Mouse (Mus musculus): ENCODE measurements around the gene Itga9. TPM values are rescaled to one million over a fixed set of nuclear protein-coding genes. Genes with fewer than 3 reads are reported as not detected.

Gene Itga9
- polyA plus RNA-seq, 1 experiment from 2014 or later = 2.6 TPM

GRCm38 (mm10) chr9:118873031-118873430 is 266.5 kb downstream of the Itga9 start:
- no peak for ATAC-seq (ENCODE audit: low FRiP score)
- Histone ChIP-seq H3K36me3 (no peaks in the 10 kb centered on the region), H3K4me3 (replicated peaks) (no peak overlapping the region), H3K27me3 (replicated peaks) (no peaks in the 10 kb centered on the region; the same call in 1 of the 2 replicates), H3K4me2 (no peak overlapping the region), H3K4me1 (0 out of 2 replicates have a peak, but pooled peaks cover 8% of the 10 kb centered on the region), H3K9me3 (replicated peaks) (no peaks in the 10 kb centered on the region), H3K27ac (replicated peaks) (no peak overlapping the region), H3K9ac (replicated peaks) (no peak overlapping the region)
- WGBS = 85% methylated on average over 12 of the region's 12 CpGs

- H3K27ac ChIP-seq (replicated peaks) = no peak overlapping the region
- H3K27me3 ChIP-seq (replicated peaks) = no peaks in the 10 kb centered on the region; the same call in 1 of the 2 replicates
- H3K9me3 ChIP-seq (replicated peaks) = no peaks in the 10 kb centered on the region
- no peak for ATAC-seq (ENCODE audit: low FRiP score)
- 88% methylated on average over 3 of the region's 3 CpGs for WGBS
- 0 out of 2 replicates have a peak, but pooled peaks cover 8% of the 10 kb centered on the region for H3K4me1 ChIP-seq
- no peak overlapping the region for H3K4me3 ChIP-seq (replicated peaks)
- H3K4me2 ChIP-seq = no peak overlapping the region
- H3K9ac ChIP-seq (replicated peaks) = no peak overlapping the region
- no peaks in the 10 kb centered on the region for H3K36me3 ChIP-seq
These were observed 267.1 kb downstream of the Itga9 start for GRCm38 (mm10) chr9:118873596-118873995.

DNA sequence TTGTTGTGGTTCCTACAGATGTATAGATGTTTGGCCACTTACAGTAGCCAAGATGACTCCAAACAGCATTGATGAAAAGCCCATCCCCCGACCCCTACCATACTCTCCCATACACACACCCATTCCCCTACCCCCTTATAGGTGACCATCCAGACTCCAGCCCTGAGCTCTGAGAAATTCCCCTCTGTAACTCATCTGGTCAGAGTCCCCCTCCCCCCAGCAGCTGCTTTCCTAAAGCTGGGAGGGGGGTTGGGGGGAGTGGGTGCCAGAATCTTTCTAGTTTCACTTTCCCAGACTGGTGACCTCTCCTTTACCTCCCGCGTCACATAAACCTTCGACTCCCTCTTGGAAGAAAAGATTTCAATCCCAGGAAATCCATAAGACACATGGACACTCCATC is 269.2 kb downstream of the Itga9 start:
- 0 out of 2 replicates have a peak, but pooled peaks cover 8% of the 10 kb centered on the region for H3K4me1 ChIP-seq
- ATAC-seq (ENCODE audit: low FRiP score) = no peak
- H3K36me3 ChIP-seq = no peaks in the 10 kb centered on the region
- H3K9ac ChIP-seq (replicated peaks) = no peak overlapping the region
- no peak overlapping the region for H3K27ac ChIP-seq (replicated peaks)
- no peaks in the 10 kb centered on the region; the same call in 1 of the 2 replicates for H3K27me3 ChIP-seq (replicated peaks)
- H3K9me3 ChIP-seq (replicated peaks) = no peaks in the 10 kb centered on the region
- 82% methylated on average over 4 of the region's 4 CpGs for WGBS
- no peak overlapping the region for H3K4me3 ChIP-seq (replicated peaks)
- H3K4me2 ChIP-seq = no peak overlapping the region

GRCm38 (mm10) chr9:118876902-118877301 is 270.4 kb downstream of the Itga9 start:
- WGBS = 77% methylated on average over 10 of the region's 10 CpGs
- no peak overlapping the region for H3K27ac ChIP-seq (replicated peaks)
- no peak overlapping the region for H3K4me3 ChIP-seq (replicated peaks)
- H3K36me3 ChIP-seq = no peaks in the 10 kb centered on the region
- H3K9ac ChIP-seq (replicated peaks) = no peak overlapping the region
- H3K9me3 ChIP-seq (replicated peaks) = no peaks in the 10 kb centered on the region
- no peak for ATAC-seq (ENCODE audit: low FRiP score)
- H3K4me2 ChIP-seq = no peak overlapping the region
- H3K4me1 ChIP-seq = 0 out of 2 replicates have a peak, but pooled peaks cover 8% of the 10 kb centered on the region
- no peaks in the 10 kb centered on the region; the same call in 1 of the 2 replicates for H3K27me3 ChIP-seq (replicated peaks)

DNA sequence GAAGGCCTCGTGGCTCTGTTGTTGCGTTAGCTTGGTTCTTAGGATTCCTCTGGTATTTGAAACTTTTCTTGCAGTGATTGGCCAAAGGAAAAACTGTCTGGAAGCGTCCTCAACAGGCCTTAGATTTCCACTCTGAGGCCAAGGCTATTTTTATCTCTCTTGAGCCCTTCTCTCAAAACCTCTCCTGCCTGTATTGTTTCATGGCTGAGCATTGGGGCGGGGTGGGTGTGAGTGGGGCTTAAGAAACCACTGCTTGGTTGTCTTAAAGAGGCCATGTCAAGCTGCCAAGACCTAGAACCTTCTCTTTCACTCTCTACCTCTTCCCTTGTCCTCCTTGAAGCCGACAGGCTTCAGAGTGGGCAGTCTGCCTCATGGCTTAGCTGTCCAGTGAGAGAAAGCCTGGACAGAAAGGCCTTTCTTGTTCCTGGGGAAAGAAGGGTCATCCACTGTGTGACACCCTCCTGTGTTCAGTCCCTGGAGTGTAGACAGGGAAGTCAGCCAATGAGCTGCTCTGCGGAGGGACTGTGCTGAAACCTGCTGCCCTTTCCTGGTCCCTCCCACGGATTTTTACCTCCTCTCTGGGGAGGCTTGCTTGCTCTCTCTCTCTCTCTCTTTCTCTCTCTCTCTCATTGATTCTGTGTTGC is 271.0 kb downstream of the Itga9 start:
- no peaks in the 10 kb centered on the region for H3K27me3 ChIP-seq (replicated peaks)
- no peak overlapping the region for H3K27ac ChIP-seq (replicated peaks)
- no peak for ATAC-seq (ENCODE audit: low FRiP score)
- no peaks in the 10 kb centered on the region for H3K36me3 ChIP-seq
- H3K9me3 ChIP-seq (replicated peaks) = no peaks in the 10 kb centered on the region
- 87% methylated on average over 7 of the region's 7 CpGs for WGBS
- H3K4me1 ChIP-seq = 0 out of 2 replicates have a peak, but pooled peaks cover 8% of the 10 kb centered on the region
- no peak overlapping the region for H3K4me3 ChIP-seq (replicated peaks)
- H3K9ac ChIP-seq (replicated peaks) = no peak overlapping the region
- H3K4me2 ChIP-seq = no peak overlapping the region

GRCm38 (mm10) chr9:118878596-118878995 is 272.1 kb downstream of the Itga9 start:
- Histone ChIP-seq H3K27me3 (replicated peaks) (no peaks in the 10 kb centered on the region), H3K27ac (replicated peaks) (no peak overlapping the region), H3K9me3 (replicated peaks) (no peaks in the 10 kb centered on the region), H3K4me1 (0 out of 2 replicates have a peak, but pooled peaks cover 8% of the 10 kb centered on the region), H3K9ac (replicated peaks) (no peak overlapping the region), H3K4me2 (no peak overlapping the region), H3K4me3 (replicated peaks) (no peak overlapping the region), H3K36me3 (no peaks in the 10 kb centered on the region)
- WGBS = 94% methylated on average over 11 of the region's 11 CpGs
- ATAC-seq (ENCODE audit: low FRiP score) = no peak

DNA sequence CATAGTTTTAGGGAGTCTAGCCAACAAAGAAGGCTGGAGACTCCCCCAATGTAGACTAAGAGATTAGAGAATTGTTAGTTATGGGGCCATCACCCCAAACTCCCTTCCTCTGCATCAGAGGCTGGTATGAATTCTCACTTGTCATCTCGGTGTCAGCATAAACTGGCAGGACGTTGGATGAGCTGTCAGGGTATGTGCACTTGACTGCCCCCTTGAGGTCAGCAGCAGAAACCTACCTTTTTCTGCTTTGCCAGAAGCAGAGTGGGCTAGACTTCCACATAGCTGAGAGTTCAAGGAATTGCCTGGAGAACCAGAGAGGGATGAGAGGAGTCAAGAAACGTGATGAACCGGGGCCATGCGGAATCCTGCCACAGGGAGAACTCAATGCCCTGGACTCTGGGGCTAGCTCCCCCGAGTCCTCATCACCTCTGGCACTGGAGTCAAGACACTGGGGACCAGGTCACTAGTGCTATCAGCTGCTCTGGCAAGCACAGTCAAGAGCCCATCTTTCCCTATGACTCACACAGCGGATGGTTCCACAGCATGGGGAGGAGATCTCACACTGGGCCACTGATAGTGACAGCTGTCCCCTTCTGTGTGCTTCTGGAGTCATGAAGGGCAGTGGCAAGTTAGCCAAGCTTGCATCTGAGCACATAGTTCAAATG is 274.9 kb downstream of the Itga9 start:
- no peak overlapping the region for H3K9ac ChIP-seq (replicated peaks)
- WGBS = 79% methylated on average over 7 of the region's 7 CpGs

DNA sequence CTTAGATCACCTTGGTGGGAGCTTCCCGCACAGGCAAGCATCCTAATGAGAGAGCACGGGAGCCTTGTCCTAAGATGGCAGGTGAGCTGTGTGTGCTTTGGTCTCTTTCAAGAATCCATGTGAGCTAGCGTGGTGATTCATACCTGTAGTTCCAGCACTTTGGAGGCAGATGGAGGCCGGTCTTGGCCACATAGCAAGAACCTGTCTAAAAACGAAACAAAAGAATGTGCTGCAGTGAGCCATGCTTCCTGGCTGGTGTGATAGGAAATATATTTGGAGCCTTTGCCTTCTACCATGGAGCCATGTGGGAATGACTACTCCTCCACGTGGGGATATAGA is 275.4 kb downstream of the Itga9 start:
- no peak overlapping the region for H3K4me3 ChIP-seq (replicated peaks)
- H3K36me3 ChIP-seq = no peaks in the 10 kb centered on the region
- no peaks in the 10 kb centered on the region for H3K4me1 ChIP-seq
- no peak overlapping the region for H3K4me2 ChIP-seq
- WGBS = 91% methylated on average over 6 of the region's 6 CpGs
- H3K9me3 ChIP-seq (replicated peaks) = no peaks in the 10 kb centered on the region
- H3K27me3 ChIP-seq (replicated peaks) = no peaks in the 10 kb centered on the region
- no peak for ATAC-seq (ENCODE audit: low FRiP score)
- H3K27ac ChIP-seq (replicated peaks) = no peak overlapping the region
- no peak overlapping the region for H3K9ac ChIP-seq (replicated peaks)

More for the DNA sequence above, 274.9 kb downstream of the Itga9 start:
- H3K36me3 ChIP-seq = no peaks in the 10 kb centered on the region
- no peak overlapping the region for H3K27ac ChIP-seq (replicated peaks)
- 0 out of 2 replicates have a peak, but pooled peaks cover 2% of the 10 kb centered on the region for H3K4me1 ChIP-seq
- no peak overlapping the region for H3K4me3 ChIP-seq (replicated peaks)
- ATAC-seq (ENCODE audit: low FRiP score) = no peak
- H3K9me3 ChIP-seq (replicated peaks) = no peaks in the 10 kb centered on the region
- no peak overlapping the region for H3K4me2 ChIP-seq
- no peaks in the 10 kb centered on the region for H3K27me3 ChIP-seq (replicated peaks)

- H3K27ac ChIP-seq (replicated peaks) = no peak overlapping the region
- no peak for ATAC-seq (ENCODE audit: low FRiP score)
- no peaks in the 10 kb centered on the region for H3K4me1 ChIP-seq
- WGBS = 95% methylated on average over 7 of the region's 7 CpGs
- no peak overlapping the region for H3K4me3 ChIP-seq (replicated peaks)
- no peaks in the 10 kb centered on the region for H3K27me3 ChIP-seq (replicated peaks)
- no peaks in the 10 kb centered on the region for H3K9me3 ChIP-seq (replicated peaks)
- no peak overlapping the region for H3K4me2 ChIP-seq
- H3K9ac ChIP-seq (replicated peaks) = no peak overlapping the region
- H3K36me3 ChIP-seq = no peaks in the 10 kb centered on the region
These were observed 276.7 kb downstream of the Itga9 start for GRCm38 (mm10) chr9:118883150-118883549.

- H3K36me3 ChIP-seq = no peaks in the 10 kb centered on the region
- ATAC-seq (ENCODE audit: low FRiP score) = no peak
- no peaks in the 10 kb centered on the region for H3K27me3 ChIP-seq (replicated peaks)
- no peaks in the 10 kb centered on the region for H3K9me3 ChIP-seq (replicated peaks)
- H3K27ac ChIP-seq (replicated peaks) = no peak overlapping the region
- 80% methylated on average over 6 of the region's 6 CpGs for WGBS
- H3K9ac ChIP-seq (replicated peaks) = no peak overlapping the region
- H3K4me2 ChIP-seq = no peak overlapping the region
- H3K4me1 ChIP-seq = 0 out of 2 replicates have a peak, but pooled peaks cover 2% of the 10 kb centered on the region
- no peak overlapping the region for H3K4me3 ChIP-seq (replicated peaks)
These were observed 279.3 kb downstream of the Itga9 start for GRCm38 (mm10) chr9:118885785-118886184.

DNA sequence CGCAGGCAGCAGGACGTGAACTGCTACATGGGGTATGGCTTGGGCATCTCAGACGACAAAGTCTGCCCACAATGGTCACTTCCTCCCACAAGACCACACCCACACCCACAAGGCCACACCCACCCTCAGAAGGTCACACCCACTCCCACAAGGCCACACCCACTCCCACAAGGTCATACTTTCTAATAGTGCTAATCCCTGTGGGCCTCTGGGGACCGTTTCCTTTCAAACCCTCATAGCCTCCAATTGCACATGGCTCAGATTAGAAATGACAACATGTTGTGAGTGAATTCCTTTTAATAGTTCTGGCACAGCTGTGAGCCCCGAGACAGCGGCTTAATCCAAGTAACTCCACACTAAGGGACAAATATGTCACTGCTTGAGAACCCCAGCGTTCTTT is 280.7 kb downstream of the Itga9 start:
- no peaks in the 10 kb centered on the region for H3K36me3 ChIP-seq
- no peak overlapping the region for H3K9ac ChIP-seq (replicated peaks)
- H3K9me3 ChIP-seq (replicated peaks) = no peaks in the 10 kb centered on the region
- no peaks in the 10 kb centered on the region for H3K27me3 ChIP-seq (replicated peaks)
- H3K4me3 ChIP-seq (replicated peaks) = no peak overlapping the region
- no peak for ATAC-seq (ENCODE audit: low FRiP score)
- H3K27ac ChIP-seq (replicated peaks) = no peak overlapping the region
- peaks cover 8% of the 10 kb centered on the region; the same call in 1 of the 2 replicates for H3K4me1 ChIP-seq
- no peak overlapping the region for H3K4me2 ChIP-seq
- WGBS = 87% methylated on average over 7 of the region's 7 CpGs

DNA sequence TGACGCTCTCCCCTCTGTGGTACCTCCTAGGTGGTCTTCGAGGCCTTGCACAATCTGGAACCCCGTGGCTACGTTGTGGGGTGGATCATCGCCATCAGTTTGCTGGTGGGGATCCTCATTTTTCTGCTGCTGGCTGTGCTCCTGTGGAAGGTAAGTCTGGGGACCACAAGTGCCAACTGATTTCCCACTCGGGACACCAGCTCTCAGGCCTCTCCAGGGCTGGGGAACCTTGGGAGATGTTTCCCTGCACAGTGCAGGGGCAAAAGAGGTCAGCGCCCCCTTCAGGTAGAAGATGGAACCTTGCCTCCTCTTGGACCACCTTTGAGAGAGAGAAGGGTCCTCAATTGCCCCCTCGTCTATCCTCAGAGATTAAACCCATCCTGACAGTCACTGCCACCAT is 281.2 kb downstream of the Itga9 start:
- no peak overlapping the region for H3K27ac ChIP-seq (replicated peaks)
- H3K4me1 ChIP-seq = peaks cover 8% of the 10 kb centered on the region; the same call in 1 of the 2 replicates
- WGBS = 90% methylated on average over 8 of the region's 8 CpGs
- H3K36me3 ChIP-seq = no peaks in the 10 kb centered on the region
- no peaks in the 10 kb centered on the region for H3K27me3 ChIP-seq (replicated peaks)
- no peak overlapping the region for H3K9ac ChIP-seq (replicated peaks)
- no peak overlapping the region for H3K4me2 ChIP-seq
- ATAC-seq (ENCODE audit: low FRiP score) = no peak
- no peaks in the 10 kb centered on the region for H3K9me3 ChIP-seq (replicated peaks)
- no peak overlapping the region for H3K4me3 ChIP-seq (replicated peaks)
